ENCODE assay signal across 17 mouse cellular contexts in the genomic region with DNA sequence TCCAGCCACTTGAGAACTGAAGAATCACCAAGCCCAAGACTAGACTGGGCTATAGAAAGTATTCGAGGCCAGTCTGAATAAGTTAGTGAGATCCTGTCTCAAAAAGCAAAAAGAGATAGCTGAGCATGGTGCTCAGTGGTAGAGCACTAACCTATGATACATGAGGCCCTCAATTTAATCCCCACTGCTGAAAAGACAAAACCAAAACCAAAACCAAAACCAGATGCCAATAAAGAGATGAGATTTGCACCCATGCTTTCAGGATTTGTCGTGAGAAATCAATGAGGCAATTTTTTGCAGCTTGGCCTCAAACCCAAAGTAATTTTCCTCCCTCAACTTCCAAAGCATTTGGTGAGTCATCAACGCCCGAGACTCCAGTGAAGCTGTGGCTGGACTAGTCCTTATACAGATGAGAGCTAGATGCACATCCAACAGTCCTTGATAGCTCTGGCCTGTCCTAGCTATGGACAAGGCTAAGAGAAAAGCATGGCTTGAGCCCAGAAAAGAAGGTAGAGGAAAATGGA.
DNase-seq lines count a peak whose midpoint lies in the region; ATAC-seq and TF ChIP-seq lines count a peak whose summit lies in the region.
"Had no signal": no experiment of that assay in that cellular context is flagged by ENCODE, and none has a peak within 500 bp of the region (broad histone marks: within the 10 kb centered on the region; RNA-seq: fewer than 3 reads in every experiment).

No protein-coding gene starts in this region.

- no peaks in the 10 kb centered on the region for H3K9me3 ChIP-seq in intestine, embryonic 14.5 days (ENCODE audit: control insufficient read depth, low read length)
- no peaks in the 10 kb centered on the region for H3K9me3 ChIP-seq in intestine, postnatal 0 days (ENCODE audit: control insufficient read depth)
- H3K9me3 ChIP-seq in liver, embryonic 14.5 days (ENCODE audit: control insufficient read depth, low read length): no peaks in the 10 kb centered on the region
- H3K9me3 ChIP-seq in forebrain, embryonic 13.5 days (replicated peaks): no peaks in the 10 kb centered on the region
- H3K9me3 ChIP-seq: forebrain, embryonic 12.5 days; hindbrain, embryonic 13.5 days; limb, embryonic 10.5 days; lung, embryonic 15.5 days had no signal

- H3K36me3 ChIP-seq in intestine, embryonic 14.5 days (ENCODE audit: control insufficient read depth, insufficient read depth, low read length): no peaks in the 10 kb centered on the region
- H3K36me3 ChIP-seq in intestine, postnatal 0 days (ENCODE audit: control insufficient read depth, insufficient read depth): no peaks in the 10 kb centered on the region
- no peaks in the 10 kb centered on the region for H3K36me3 ChIP-seq in liver, embryonic 14.5 days (replicated peaks; ENCODE audit: control insufficient read depth, insufficient read depth, low read depth)
- H3K36me3 ChIP-seq in forebrain, embryonic 13.5 days (ENCODE audit: poor library complexity, severe bottlenecking): no peaks in the 10 kb centered on the region; the same call in 1 of the 2 replicates
- H3K36me3 ChIP-seq: limb, embryonic 10.5 days; lung, embryonic 15.5 days had no signal

- ATAC-seq in intestine, embryonic 14.5 days (replicated peaks; ENCODE audit: low FRiP score, low TSS enrichment, low read depth): 0 out of 2 replicates have a peak, but pooled peaks have one; percentile 30
- no peak for ATAC-seq in intestine, postnatal 0 days
- peak; percentile 60 for ATAC-seq in CD4-positive, CD25-positive, alpha-beta regulatory T cell, adult 4 months
- ATAC-seq in liver, embryonic 14.5 days (ENCODE audit: insufficient read depth): no peak
- no peak for ATAC-seq in forebrain, embryonic 13.5 days
- ATAC-seq: midbrain, embryonic 16.5 days had no signal

- H3K27ac ChIP-seq in intestine, embryonic 14.5 days (ENCODE audit: low read depth): no peak overlapping the region
- no peak overlapping the region for H3K27ac ChIP-seq in intestine, postnatal 0 days (ENCODE audit: low read depth, low read length)
- peak overlapping the region; percentile 34 for H3K27ac ChIP-seq in liver, embryonic 14.5 days
- no peak overlapping the region for H3K27ac ChIP-seq in forebrain, embryonic 13.5 days
- H3K27ac ChIP-seq: forebrain, embryonic 12.5 days; hindbrain, embryonic 13.5 days; limb, embryonic 10.5 days; lung, embryonic 15.5 days had no signal

- no peaks in the 10 kb centered on the region for H3K27me3 ChIP-seq in intestine, embryonic 14.5 days (replicated peaks; ENCODE audit: control insufficient read depth, insufficient read depth, low read length)
- H3K27me3 ChIP-seq in intestine, postnatal 0 days (replicated peaks; ENCODE audit: control insufficient read depth, insufficient read depth, low read length): no peaks in the 10 kb centered on the region
- H3K27me3 ChIP-seq in liver, embryonic 14.5 days (ENCODE audit: control insufficient read depth, insufficient read depth, low read length): no peaks in the 10 kb centered on the region
- no peaks in the 10 kb centered on the region for H3K27me3 ChIP-seq in forebrain, embryonic 13.5 days
- H3K27me3 ChIP-seq: forebrain, embryonic 12.5 days; hindbrain, embryonic 13.5 days; lung, embryonic 15.5 days had no signal

- no peak overlapping the region for H3K4me2 ChIP-seq in intestine, embryonic 14.5 days (ENCODE audit: low read length)
- no peak overlapping the region for H3K4me2 ChIP-seq in intestine, postnatal 0 days (replicated peaks; ENCODE audit: low read depth)
- peak overlapping the region; percentile 41 for H3K4me2 ChIP-seq in liver, embryonic 14.5 days (ENCODE audit: low read depth)
- H3K4me2 ChIP-seq in forebrain, embryonic 13.5 days: no peak overlapping the region
- H3K4me2 ChIP-seq: forebrain, embryonic 12.5 days; hindbrain, embryonic 13.5 days; lung, embryonic 15.5 days had no signal

- WGBS in intestine, embryonic 14.5 days: 74% methylated on average over 4 of the region's 4 CpGs
- 57% methylated on average over 4 of the region's 4 CpGs for WGBS in intestine, postnatal 0 days
- 66% methylated on average over 4 of the region's 4 CpGs for WGBS in liver, embryonic 14.5 days (ENCODE audit: insufficient replicate concordance)
- 89% methylated on average over 4 of the region's 4 CpGs for WGBS in forebrain, embryonic 13.5 days

- TF ChIP-seq CTCF in intestine, postnatal 0 days (IDR thresholded peaks at IDR 0.05; ENCODE audit: low read depth): no peak
- no peak for TF ChIP-seq CTCF in liver, embryonic 14.5 days (IDR thresholded peaks at IDR 0.05; ENCODE audit: low read depth)

- TF ChIP-seq EP300 in liver, embryonic 14.5 days (IDR thresholded peaks at IDR 0.05; ENCODE audit: low read depth): no peak

- no peak for DNase-seq in intestine, embryonic 14.5 days (ENCODE audit: low spot score)
- DNase-seq in adipocyte (ENCODE audit: low spot score): peak; percentile 64
- no peak for DNase-seq in liver, embryonic 14.5 days (ENCODE audit: low read depth in 3 of 3, low spot score in 3 of 3)
- no peak for DNase-seq in cerebellum, adult 18-20 months
- no peak for DNase-seq in spleen, adult 12 weeks (ENCODE audit: low spot score)
- DNase-seq: adrenal gland, postnatal 10 days; cerebellum, adult 8-10 months; kidney, adult 9 months; right cerebral cortex, postnatal 4 days had no signal

- no peak overlapping the region for H3K9ac ChIP-seq in intestine, embryonic 14.5 days (ENCODE audit: low read length)
- H3K9ac ChIP-seq in intestine, postnatal 0 days (ENCODE audit: low read depth, low read length): no peak overlapping the region
- H3K9ac ChIP-seq in liver, embryonic 14.5 days (replicated peaks): no peak overlapping the region
- no peak overlapping the region for H3K9ac ChIP-seq in forebrain, embryonic 13.5 days
- H3K9ac ChIP-seq: forebrain, embryonic 12.5 days; hindbrain, embryonic 13.5 days; lung, embryonic 15.5 days had no signal

- H3K4me1 ChIP-seq in intestine, embryonic 14.5 days (replicated peaks; ENCODE audit: control insufficient read depth, insufficient read depth, low read length): no peaks in the 10 kb centered on the region; the same call in none of the 2 replicates
- peaks cover 13% of the 10 kb centered on the region; the same call in 1 of the 2 replicates for H3K4me1 ChIP-seq in intestine, postnatal 0 days (replicated peaks; ENCODE audit: control insufficient read depth, insufficient read depth, low read length)
- peaks cover 41 to 49% of the 10 kb centered on the region in 2 experiments for H3K4me1 ChIP-seq in liver, embryonic 14.5 days (replicated peaks; ENCODE audit: control insufficient read depth in 2 of 2, insufficient read depth in 2 of 2, low read length in 1 of 2)
- peaks cover 14% of the 10 kb centered on the region for H3K4me1 ChIP-seq in forebrain, embryonic 13.5 days
- H3K4me1 ChIP-seq: limb, embryonic 10.5 days had no signal

- H3K4me3 ChIP-seq in intestine, embryonic 14.5 days (ENCODE audit: low read depth, low read length): no peak overlapping the region
- no peak overlapping the region for H3K4me3 ChIP-seq in intestine, postnatal 0 days (ENCODE audit: low read depth, low read length)
- no peak overlapping the region for H3K4me3 ChIP-seq in liver, embryonic 14.5 days (ENCODE audit: insufficient read depth in 1 of 2, low read depth in 2 of 2, low read length in 2 of 2)
- no peak overlapping the region for H3K4me3 ChIP-seq in forebrain, embryonic 13.5 days
- H3K4me3 ChIP-seq: forebrain, embryonic 12.5 days; hindbrain, embryonic 13.5 days; limb, embryonic 10.5 days; lung, embryonic 15.5 days had no signal

Comparison
In these comparisons a context has a peak if more than half of its experiments do, and no peak if none do; other contexts are left out.
1. ATAC-seq: peak in intestine, embryonic 14.5 days (single experiment) and CD4-positive, CD25-positive, alpha-beta regulatory T cell, adult 4 months (single experiment); none in intestine, postnatal 0 days (single experiment), liver, embryonic 14.5 days (single experiment) and forebrain, embryonic 13.5 days (single experiment).